Mouse (Mus musculus) kidney, postnatal 0 days (tissue): Measurements from ENCODE around the gene Rhox4e. TPM values are rescaled to one million over a fixed set of nuclear protein-coding genes. Genes with fewer than 3 reads are reported as not detected.

Experiments
- polyA plus RNA-seq: library from polyadenylated mRNA; unstranded; fragments of >200 nt; fragmentation: Nextera tagmentation; extraction: Ambion mirVana; gene quantifications from 2 replicates; pipeline ENCODE4 v1.2.1, GENCODE M21; 2015

The Rhox4e gene
- polyA plus RNA-seq, 1 experiment from 2014 or later = not detected

Other genes with a start within 250 kb of the Rhox4e start
- not detected in 2 replicates for gene Rhox3a2, start 177.4 kb upstream of the Rhox4e start, polyA plus RNA-seq
- not detected in 2 replicates for gene Rhox4a2, start 166.6 kb upstream of the Rhox4e start, polyA plus RNA-seq
- not detected in 2 replicates for gene Rhox2b, start 145.3 kb upstream of the Rhox4e start, polyA plus RNA-seq
- gene Rhox4b, start 124.9 kb upstream of the Rhox4e start, polyA plus RNA-seq = not detected in 2 replicates
- gene Rhox2c, start 103.7 kb upstream of the Rhox4e start, polyA plus RNA-seq = not detected in 2 replicates
- not detected in 2 replicates for gene Rhox3c, start 98.8 kb upstream of the Rhox4e start, polyA plus RNA-seq
- gene Rhox4c, start 77.1 kb upstream of the Rhox4e start, polyA plus RNA-seq = not detected in 2 replicates
- not detected in 2 replicates for gene Rhox2d, start 64.0 kb upstream of the Rhox4e start, polyA plus RNA-seq
- gene Rhox4d, start 43.1 kb upstream of the Rhox4e start, polyA plus RNA-seq = not detected in 2 replicates
- not detected in 2 replicates for gene Rhox2e, start 27.0 kb upstream of the Rhox4e start, polyA plus RNA-seq
- gene Rhox3e, start 15.4 kb upstream of the Rhox4e start, polyA plus RNA-seq = not detected in 2 replicates
- not detected in 2 replicates for gene Rhox2f, start 14.0 kb downstream of the Rhox4e start, polyA plus RNA-seq
- gene Rhox3f, start 23.6 kb downstream of the Rhox4e start, polyA plus RNA-seq = not detected in 2 replicates
- not detected in 2 replicates for gene Rhox4f, start 50.3 kb downstream of the Rhox4e start, polyA plus RNA-seq
- gene Rhox3g, start 71.2 kb downstream of the Rhox4e start, polyA plus RNA-seq = not detected in 2 replicates
- gene Rhox2g, start 86.1 kb downstream of the Rhox4e start, polyA plus RNA-seq = not detected in 2 replicates
- gene Rhox4g, start 93.9 kb downstream of the Rhox4e start, polyA plus RNA-seq = not detected in 2 replicates
- gene Rhox3h, start 111.4 kb downstream of the Rhox4e start, polyA plus RNA-seq = not detected in 2 replicates
- gene Rhox2h, start 115.9 kb downstream of the Rhox4e start, polyA plus RNA-seq = not detected in 2 replicates
- 0.54 and 0.58 TPM in 2 replicates for gene Rhox5, start 247.4 kb downstream of the Rhox4e start, polyA plus RNA-seq